Mouse (Mus musculus): ENCODE measurements at regions not wholly inside any gene's neighbourhood (a gene's known extent, or its start where the extent isn't known, plus 50 kb on each side); places are given as distances from the start of the nearest gene placed in this dataset.

DNA sequence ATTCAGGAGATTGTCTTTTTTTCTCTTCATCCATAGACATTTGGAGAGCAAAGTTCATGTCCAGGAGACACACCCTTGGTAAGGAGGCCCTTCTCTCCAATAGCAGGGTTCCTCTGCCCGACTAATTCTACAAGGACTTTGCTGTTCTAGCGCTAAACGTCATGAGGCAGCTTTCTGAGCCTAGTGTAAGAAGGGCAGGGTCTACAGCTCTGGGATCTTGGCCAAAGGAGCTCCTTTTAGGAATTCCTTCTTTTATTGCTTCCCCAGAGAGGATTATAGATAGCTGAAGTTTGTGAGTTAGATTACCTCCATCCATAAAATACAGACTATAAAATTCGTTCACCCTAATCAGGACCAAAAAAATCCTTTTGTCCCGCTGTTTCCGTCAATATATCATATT is 378.5 kb upstream of the Smim15 start:
- TF ChIP-seq POLR2A (IDR thresholded peaks at IDR 0.05; ENCODE audit: extremely low read depth, insufficient read depth, low read length) (no peak), CTCF (IDR thresholded peaks at IDR 0.05; ENCODE audit: extremely low read depth, insufficient read depth, low read length) (no peak)

All from cortical plate, adult 2 months (tissue).